Mouse (Mus musculus): ENCODE data around the gene Thumpd3.

Thumpd3 gene

GRCm38 (mm10) chr6:113046041-113046975, at the start of gene Thumpd3:
TSS of gene Thumpd3 (plus strand) at chr6:113046225.
- in situ Hi-C loops (cut with MseI, MboI) = no loop called here

- in situ Hi-C loops (cut with MseI, MboI) = no loop called here
Observed at GRCm38 (mm10) chr6:112999199-112999598, 46.8 kb upstream of the Thumpd3 start.

- in situ Hi-C loops (cut with MseI, MboI) = loop anchor here in 1 of 2 experiments (5.0 kb wide), 1 partner anchor 298 kb away; no protein-coding TSS in a partner anchor
Observed at GRCm38 (mm10) chr6:113000666-113001287, 45.2 kb upstream of the Thumpd3 start.

- in situ Hi-C loops (cut with MseI, MboI) = loop anchor here in 1 of 2 experiments (5.0 kb wide), 1 partner anchor 299 kb away; no protein-coding TSS in a partner anchor
Observed at GRCm38 (mm10) chr6:113001719-113002118, 44.3 kb upstream of the Thumpd3 start.

GRCm38 (mm10) chr6:113003313-113004111, 42.5 kb upstream of the Thumpd3 start:
- in situ Hi-C loops (cut with MseI, MboI) = loop anchor here in 1 of 2 experiments (5.0 kb wide), 1 partner anchor 301 kb away; no protein-coding TSS in a partner anchor

GRCm38 (mm10) chr6:113006833-113007232, 39.2 kb upstream of the Thumpd3 start:
- in situ Hi-C loops (cut with MseI, MboI) = no loop called here

- in situ Hi-C loops (cut with MseI, MboI) = no loop called here
Observed at GRCm38 (mm10) chr6:113011886-113012285, 34.1 kb upstream of the Thumpd3 start.

- in situ Hi-C loops (cut with MseI, MboI) = no loop called here
Observed at GRCm38 (mm10) chr6:113012495-113012941, 33.5 kb upstream of the Thumpd3 start.

- in situ Hi-C loops (cut with MseI, MboI) = no loop called here
Observed at GRCm38 (mm10) chr6:113013550-113013949, 32.5 kb upstream of the Thumpd3 start.

GRCm38 (mm10) chr6:113017500-113018047, 28.5 kb upstream of the Thumpd3 start:
- in situ Hi-C loops (cut with MseI, MboI) = no loop called here

GRCm38 (mm10) chr6:113018139-113018538, 27.9 kb upstream of the Thumpd3 start:
- in situ Hi-C loops (cut with MseI, MboI) = no loop called here

GRCm38 (mm10) chr6:113024866-113025265, 21.2 kb upstream of the Thumpd3 start:
- in situ Hi-C loops (cut with MseI, MboI) = no loop called here

GRCm38 (mm10) chr6:113025774-113026173, 20.3 kb upstream of the Thumpd3 start:
- in situ Hi-C loops (cut with MseI, MboI) = no loop called here

- in situ Hi-C loops (cut with MseI, MboI) = no loop called here
Observed at GRCm38 (mm10) chr6:113027446-113027845, 18.6 kb upstream of the Thumpd3 start.

- in situ Hi-C loops (cut with MseI, MboI) = no loop called here
Observed at GRCm38 (mm10) chr6:113029006-113029405, 17.0 kb upstream of the Thumpd3 start.

- in situ Hi-C loops (cut with MseI, MboI) = no loop called here
Observed at GRCm38 (mm10) chr6:113030553-113030952, 15.5 kb upstream of the Thumpd3 start.

GRCm38 (mm10) chr6:113030970-113031660, 14.9 kb upstream of the Thumpd3 start:
- in situ Hi-C loops (cut with MseI, MboI) = no loop called here

GRCm38 (mm10) chr6:113032121-113032520, 13.9 kb upstream of the Thumpd3 start:
- in situ Hi-C loops (cut with MseI, MboI) = no loop called here

GRCm38 (mm10) chr6:113033185-113033584, 12.8 kb upstream of the Thumpd3 start:
- in situ Hi-C loops (cut with MseI, MboI) = no loop called here

- in situ Hi-C loops (cut with MseI, MboI) = no loop called here
Observed at GRCm38 (mm10) chr6:113034466-113034865, 11.6 kb upstream of the Thumpd3 start.

All from mouse trophoblast stem cell (cell line).